Mouse (Mus musculus): ENCODE results near the gene Mroh8.
"Not testable (repeated sequence)": the region's sequence is repeated elsewhere in the genome, so short reads cannot be mapped to it uniquely, and the experiment has no call there.

Mroh8 gene

DNA sequence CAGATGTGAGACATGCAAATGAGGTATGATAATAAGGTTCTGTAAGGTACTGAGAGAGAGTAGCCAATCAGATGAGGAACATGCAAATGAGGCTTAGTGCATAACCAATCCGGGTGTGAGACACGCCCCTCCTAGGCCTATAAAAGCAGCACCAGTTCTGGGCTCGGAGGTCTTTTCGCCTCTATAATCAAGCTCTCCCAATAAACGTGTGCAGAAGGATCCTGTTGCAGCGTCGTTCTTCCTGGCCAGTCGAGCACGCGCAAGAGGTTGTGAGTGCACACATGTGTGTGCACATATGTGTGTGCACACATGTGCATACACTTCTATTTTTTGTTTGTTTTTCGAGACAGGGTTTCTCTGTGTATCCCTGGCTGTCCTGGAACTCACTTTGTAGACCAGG, 80.9 kb downstream of the Mroh8 start:
- DNase-seq (ENCODE audit: low spot score in 2 of 2) = not testable (repeated sequence)

- DNase-seq (ENCODE audit: low spot score in 2 of 2) = no peak
Measured at GRCm38 (mm10) chr2:157190651-157191050, 88.7 kb downstream of the Mroh8 start.

DNA sequence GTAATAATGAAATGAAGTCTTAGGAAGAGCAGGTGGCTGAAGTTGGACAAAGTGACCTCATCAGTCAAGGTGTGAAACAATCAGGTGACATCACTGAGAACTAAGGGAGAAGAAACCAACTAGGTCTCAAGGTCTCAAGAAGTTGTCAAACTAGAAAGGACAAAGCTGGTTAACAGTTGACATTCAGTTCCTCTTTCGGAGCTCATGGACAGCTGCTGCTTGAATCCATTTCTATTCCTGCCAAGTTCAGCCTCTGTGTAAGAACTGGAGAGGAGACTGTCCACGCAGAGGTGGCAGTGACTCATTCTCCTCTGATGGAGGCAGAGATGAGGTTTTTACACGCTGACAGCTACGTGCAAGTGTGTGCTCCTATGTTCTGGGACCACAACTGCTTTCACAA, 92.1 kb downstream of the Mroh8 start:
- DNase-seq (ENCODE audit: low spot score in 2 of 2) = no peak

- DNase-seq (ENCODE audit: low spot score in 2 of 2) = no peak
Measured at GRCm38 (mm10) chr2:157186504-157186903, 92.8 kb downstream of the Mroh8 start.

DNA sequence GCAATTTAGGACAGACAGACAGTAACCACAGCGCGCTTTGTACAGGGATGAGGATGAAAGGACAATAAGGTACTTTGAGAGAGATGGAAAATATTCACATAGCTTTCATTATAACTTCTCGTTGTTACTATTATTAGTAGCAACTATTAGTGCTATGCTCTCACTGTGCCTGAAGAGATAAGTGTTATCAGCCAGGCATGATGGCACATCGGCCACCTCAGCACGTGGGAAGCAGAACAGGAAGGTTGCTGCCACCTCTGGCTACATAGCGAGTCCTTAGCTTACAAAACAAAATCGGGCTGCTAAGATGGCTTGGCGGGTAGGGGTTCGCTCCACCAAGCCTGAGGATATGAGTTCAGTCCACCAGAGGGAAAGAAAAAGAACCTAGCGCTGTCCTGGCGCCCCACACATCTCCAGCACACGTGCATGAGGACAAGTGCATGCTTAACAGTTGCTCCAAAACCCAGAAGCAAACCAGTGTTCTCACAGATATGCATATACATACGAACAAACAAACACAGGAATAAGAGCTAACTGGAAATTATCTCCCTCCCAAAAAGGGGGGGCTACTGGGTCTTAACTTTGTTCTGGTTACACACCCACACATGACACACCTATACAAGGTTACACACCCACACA, 94.2 kb downstream of the Mroh8 start:
- no peak for DNase-seq (ENCODE audit: low spot score in 2 of 2)

DNA sequence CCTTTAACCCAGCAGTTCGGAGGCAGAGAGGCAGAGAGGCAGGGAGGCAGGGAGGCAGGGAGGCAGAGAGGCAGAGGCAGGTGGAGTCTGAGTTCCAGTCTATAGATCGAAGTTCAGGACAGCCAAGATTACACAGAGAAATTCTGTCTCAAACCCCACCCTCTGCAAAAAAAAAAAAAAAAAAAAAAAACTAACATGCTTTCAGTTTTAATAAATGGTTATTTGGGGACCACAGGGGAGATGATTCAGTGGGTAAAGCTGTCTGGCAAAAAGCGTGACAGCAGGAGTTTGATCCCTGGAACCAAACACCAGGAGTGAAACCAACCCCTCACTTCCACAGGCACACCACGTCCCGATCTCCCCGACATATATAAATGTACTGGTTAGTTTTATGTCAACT, 101.2 kb downstream of the Mroh8 start:
- DNase-seq (ENCODE audit: low spot score in 2 of 2) = no peak

- no peak for DNase-seq (ENCODE audit: low spot score in 2 of 2)
Measured at GRCm38 (mm10) chr2:157176248-157176647, 103.1 kb downstream of the Mroh8 start.

- no peak for DNase-seq (ENCODE audit: low spot score in 2 of 2)
Measured at GRCm38 (mm10) chr2:157174416-157174815, 104.9 kb downstream of the Mroh8 start.

DNA sequence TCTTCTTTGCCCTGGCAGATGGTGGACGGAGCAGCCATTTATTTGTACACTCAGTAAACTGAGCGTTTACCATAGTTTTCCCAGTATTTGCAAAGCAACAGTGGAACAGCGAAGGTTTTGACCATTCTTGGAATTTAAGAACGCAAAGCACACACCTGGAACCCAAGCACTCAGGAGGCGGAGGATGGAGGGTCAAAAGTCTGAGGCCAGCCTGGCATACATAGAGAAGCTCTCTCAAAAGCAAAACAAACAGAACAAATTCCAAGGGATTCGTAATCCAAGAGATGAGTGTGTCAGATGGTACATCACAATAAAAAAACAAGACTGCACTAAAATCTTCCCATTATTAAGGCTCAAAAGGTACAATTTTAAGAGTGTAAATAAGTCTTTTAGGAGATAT, 105.8 kb downstream of the Mroh8 start:
- no peak for DNase-seq (ENCODE audit: low spot score in 2 of 2)

GRCm38 (mm10) chr2:157172984-157173383, 106.4 kb downstream of the Mroh8 start:
- no peak for DNase-seq (ENCODE audit: low spot score in 2 of 2)

GRCm38 (mm10) chr2:157170626-157171025, 108.7 kb downstream of the Mroh8 start:
- no peak for DNase-seq (ENCODE audit: low spot score in 2 of 2)

- no peak for DNase-seq (ENCODE audit: low spot score in 2 of 2)
Measured at GRCm38 (mm10) chr2:157170166-157170565, 109.2 kb downstream of the Mroh8 start.

DNA sequence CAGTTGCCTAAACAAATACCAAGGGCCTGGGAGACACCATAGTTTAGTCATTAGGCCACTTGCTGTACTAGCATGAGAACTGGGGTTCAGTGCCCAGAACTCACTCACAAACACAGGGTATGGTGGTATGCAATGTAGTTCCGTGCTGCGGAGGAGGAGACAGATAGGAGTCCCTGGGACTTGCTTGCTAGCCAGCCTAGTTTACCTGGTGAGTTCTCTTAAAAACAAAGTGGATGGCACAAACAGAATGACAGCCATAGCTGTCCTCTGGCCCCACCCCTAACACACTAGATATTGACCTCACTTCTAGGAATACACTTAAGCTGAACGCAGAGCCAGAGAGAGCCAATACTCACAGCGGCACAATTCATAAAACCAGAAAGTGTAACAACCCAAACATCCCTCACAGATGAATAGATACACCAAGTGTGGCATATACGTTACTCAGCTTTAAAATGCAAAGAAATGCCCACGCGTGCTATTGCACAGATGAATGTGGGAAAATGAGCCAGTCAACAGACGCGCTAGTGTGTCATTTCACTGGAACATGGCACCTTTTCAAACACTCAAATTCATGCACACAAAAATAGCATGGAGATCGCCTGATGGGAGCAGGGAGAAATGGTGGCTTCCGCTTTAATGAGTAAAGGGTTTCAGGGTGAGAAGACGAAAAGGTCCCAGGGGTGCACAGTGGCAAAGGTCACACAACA, 112.8 kb downstream of the Mroh8 start:
- no peak for DNase-seq (ENCODE audit: low spot score in 2 of 2)

GRCm38 (mm10) chr2:157165312-157166224, 113.8 kb downstream of the Mroh8 start:
- DNase-seq (ENCODE audit: low spot score in 2 of 2) = not testable (repeated sequence)

DNA sequence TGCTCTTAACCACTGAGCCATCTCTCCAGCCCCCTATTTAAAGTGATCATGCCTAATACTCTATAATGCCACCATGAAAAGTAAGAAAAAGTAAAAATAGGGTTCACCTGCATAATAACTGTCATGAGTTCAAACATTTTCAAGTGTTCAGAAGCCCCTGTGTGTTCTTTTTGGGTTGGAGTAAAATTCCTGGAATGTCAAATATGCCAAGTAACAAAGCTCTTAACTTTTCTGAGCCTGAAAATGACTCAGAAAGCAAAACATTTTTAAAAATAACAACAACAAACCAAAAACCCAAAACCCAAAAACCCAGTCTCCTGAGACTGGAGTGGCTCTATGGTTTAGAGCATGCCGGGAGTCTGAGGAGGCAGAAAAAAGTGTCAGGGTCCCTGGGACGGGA, 115.2 kb downstream of the Mroh8 start:
- no peak for DNase-seq (ENCODE audit: low spot score in 2 of 2)

Data from frontal cortex, postnatal 14 days (tissue).